Mouse (Mus musculus) kidney, embryonic 14.5 days (tissue): ENCODE data around the gene Fis1. TPM values are rescaled to one million over a fixed set of nuclear protein-coding genes. Genes with fewer than 3 reads are reported as not detected.
"Not testable (repeated sequence)": the region's sequence is repeated elsewhere in the genome, so short reads cannot be mapped to it uniquely, and the experiment has no call there.

ENCODE experiments used
- ATAC-seq: fragments of 200-750 bp; cut with Nextera tagmentation; 2 replicates; pipeline ENCODE4 v1.8.0; 2017; ENCODE audit warnings: moderate number of reproducible peaks, mild to moderate bottlenecking, moderate TSS enrichment, moderate library complexity; ENCODE audit not compliant: low FRiP score, low TSS enrichment
- H3K27ac ChIP-seq: fragments of 300-500 bp; sonication (generic); 2 replicates; pipeline ENCODE4 v1.5.1; 2014; ENCODE audit warnings: low read depth, mild to moderate bottlenecking, low read length, moderate library complexity, mixed read lengths
- H3K27me3 ChIP-seq: fragments of 300-500 bp; sonication (generic); 2 replicates; pipeline ENCODE4 v1.6.1; 2014; ENCODE audit warnings: mild to moderate bottlenecking, low read length; ENCODE audit not compliant: control insufficient read depth, insufficient read depth
- H3K36me3 ChIP-seq: fragments of 300-500 bp; sonication (generic); 2 replicates; pipeline ENCODE4 v1.6.1; 2014; ENCODE audit warnings: low read length, mixed read lengths; ENCODE audit not compliant: control insufficient read depth, insufficient read depth
- H3K4me1 ChIP-seq: fragments of 300-500 bp; sonication (generic); 2 replicates; pipeline ENCODE4 v1.6.1; 2014; ENCODE audit warnings: low read length, mixed read lengths; ENCODE audit not compliant: control insufficient read depth, insufficient read depth
- H3K4me2 ChIP-seq: fragments of 300-500 bp; sonication (generic); replicated peaks from 2 replicates; pipeline ENCODE4 v1.6.1; 2014; ENCODE audit warnings: low read depth, mild to moderate bottlenecking, low read length
- H3K4me3 ChIP-seq: fragments of 300-500 bp; sonication (generic); 2 replicates; pipeline ENCODE4 v1.5.1; 2014; ENCODE audit warnings: mild to moderate bottlenecking, low read length
- H3K9ac ChIP-seq: fragments of 300-500 bp; sonication (generic); 2 replicates; pipeline ENCODE4 v1.6.1; 2014; ENCODE audit warnings: low read depth, mild to moderate bottlenecking, low read length, moderate library complexity
- H3K9me3 ChIP-seq: fragments of 300-500 bp; sonication (generic); 2 replicates; pipeline ENCODE4 v1.6.1; 2016; ENCODE audit warnings: low read length; ENCODE audit not compliant: control insufficient read depth
- WGBS: fragments of 180-500 bp; shearing (Covaris S2); extraction: QIAGEN DNeasy Blood & Tissue Kit; methylation state at CpG from one replicate; pipeline ENCODE4 v1.1.7; 2014; 5-methylcytosine and 5-hydroxymethylcytosine counted together
- polyA plus RNA-seq: library from polyadenylated mRNA; unstranded; fragments of >200 nt; fragmentation: Nextera tagmentation; extraction: Ambion mirVana; gene quantifications from 2 replicates; pipeline ENCODE4 v1.2.1, GENCODE M21; 2014

The Fis1 gene
- polyA plus RNA-seq, 1 experiment from 2014 or later, result 333 TPM

DNA sequence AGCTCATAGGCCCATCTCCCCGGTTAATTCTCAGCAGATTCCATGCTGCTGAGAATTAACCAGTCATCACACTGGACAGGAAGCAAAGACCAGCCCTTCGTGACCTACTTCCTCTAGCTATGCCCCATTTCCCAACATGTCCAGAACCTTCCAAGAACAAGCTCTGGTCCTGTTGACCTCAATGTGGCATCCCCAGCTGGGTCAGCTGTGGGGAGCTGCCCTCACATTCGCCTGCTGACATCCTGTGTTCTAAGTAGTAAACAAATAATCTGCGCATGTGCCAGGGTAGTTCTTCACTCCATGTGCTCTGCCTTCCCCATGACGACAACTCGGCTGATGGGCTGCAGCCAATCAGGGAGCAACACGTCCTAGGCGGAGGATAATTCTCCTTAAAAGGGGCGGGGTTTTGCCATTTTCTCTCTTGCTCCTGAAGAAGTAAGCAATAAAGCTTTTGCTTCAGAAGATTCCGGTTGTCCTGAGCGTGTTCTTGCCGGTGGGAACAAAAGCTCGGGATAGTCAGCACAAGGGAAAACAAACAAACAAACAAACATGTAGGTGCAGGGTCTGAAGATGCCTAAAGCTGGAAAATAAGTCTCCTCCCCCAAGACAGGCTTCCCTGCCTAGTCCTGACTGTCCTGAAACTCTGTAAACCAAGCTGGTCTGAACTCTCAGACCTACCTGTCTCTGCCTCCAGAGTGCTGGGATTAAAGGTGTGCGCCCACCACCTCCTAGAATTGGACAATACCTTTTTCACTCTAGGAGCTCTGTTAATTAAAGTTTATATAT is 3.3 kb upstream of the Fis1 start:
- not testable (repeated sequence) for H3K4me2 ChIP-seq, H3K4me1 ChIP-seq, H3K4me3 ChIP-seq, H3K9me3 ChIP-seq, H3K9ac ChIP-seq, ATAC-seq, H3K36me3 ChIP-seq, H3K27ac ChIP-seq, H3K27me3 ChIP-seq
- WGBS, result 89% methylated on average over 14 of the region's 14 CpGs

GRCm38 (mm10) chr5:136950521-136950920 is 2.6 kb upstream of the Fis1 start:
- 90% methylated on average over 6 of the region's 6 CpGs for WGBS

GRCm38 (mm10) chr5:136952153-136952552 is 922 bp upstream of the Fis1 start:
- Histone ChIP-seq H3K27me3 (no peaks in the 10 kb centered on the region), H3K9me3 (no peaks in the 10 kb centered on the region), H3K36me3 (no peaks in the 10 kb centered on the region), H3K4me1 (peaks cover 8% of the 10 kb centered on the region; the same call in 1 of the 2 replicates), H3K9ac (no peak overlapping the region), H3K27ac (no peak overlapping the region), H3K4me2 (no peak overlapping the region), H3K4me3 (no peak overlapping the region)
- no peak for ATAC-seq
- WGBS, result 73% methylated on average over 4 of the region's 4 CpGs

More at GRCm38 (mm10) chr5:136950521-136950920, 2.6 kb upstream of the Fis1 start:
- H3K4me1 ChIP-seq, result peaks cover 8% of the 10 kb centered on the region; the same call in 1 of the 2 replicates
- no peak overlapping the region for H3K4me3 ChIP-seq
- no peak for ATAC-seq
- H3K36me3 ChIP-seq, result no peaks in the 10 kb centered on the region
- no peak overlapping the region for H3K27ac ChIP-seq
- H3K9ac ChIP-seq, result no peak overlapping the region
- no peak overlapping the region for H3K4me2 ChIP-seq
- H3K27me3 ChIP-seq, result no peaks in the 10 kb centered on the region
- H3K9me3 ChIP-seq, result no peaks in the 10 kb centered on the region

DNA sequence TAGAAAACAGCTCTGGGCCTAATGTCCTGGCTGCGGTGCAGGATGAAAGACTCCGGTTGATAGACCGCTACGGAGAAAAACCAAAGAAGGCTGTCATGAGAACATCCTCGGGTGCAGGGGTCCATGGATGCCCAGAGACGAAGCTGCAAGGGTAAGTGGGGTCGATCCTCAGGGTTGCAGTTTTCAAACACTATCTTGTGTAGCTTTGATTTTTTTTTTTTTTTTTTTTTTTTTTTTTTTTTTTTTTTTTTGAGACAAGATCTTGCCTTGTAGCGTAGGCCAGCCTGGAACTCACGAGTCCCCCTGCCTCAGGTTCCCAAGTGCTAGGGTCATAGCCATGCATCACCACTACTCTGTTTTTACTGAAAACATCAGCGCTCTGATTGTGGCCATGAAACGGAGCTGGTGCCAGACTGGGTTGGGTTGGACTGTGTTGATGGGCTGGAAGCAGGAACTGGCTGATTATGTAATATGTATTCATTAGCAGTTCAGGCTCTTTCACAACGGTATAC is 421 bp downstream of the Fis1 start:
- H3K27ac ChIP-seq, result no peak overlapping the region
- no peaks in the 10 kb centered on the region for H3K36me3 ChIP-seq
- 3% methylated on average over 12 of the region's 12 CpGs for WGBS
- ATAC-seq, result no peak
- H3K4me3 ChIP-seq, result peak overlapping the region; percentile 67
- H3K4me2 ChIP-seq, result peak overlapping the region; percentile 76
- no peaks in the 10 kb centered on the region for H3K9me3 ChIP-seq
- peak overlapping the region; percentile 87 for H3K9ac ChIP-seq
- no peaks in the 10 kb centered on the region for H3K27me3 ChIP-seq
- H3K4me1 ChIP-seq, result peaks cover 9% of the 10 kb centered on the region; the same call in 1 of the 2 replicates

GRCm38 (mm10) chr5:136955622-136956021 is 2.5 kb downstream of the Fis1 start:
- H3K9ac ChIP-seq, result no peak overlapping the region
- peaks cover 15% of the 10 kb centered on the region; the same call in 1 of the 2 replicates for H3K4me1 ChIP-seq
- no peak overlapping the region for H3K27ac ChIP-seq
- no peak overlapping the region for H3K4me3 ChIP-seq
- H3K4me2 ChIP-seq, result no peak overlapping the region
- ATAC-seq, result no peak
- 85% methylated on average over 4 of the region's 4 CpGs for WGBS
- no peaks in the 10 kb centered on the region for H3K27me3 ChIP-seq
- no peaks in the 10 kb centered on the region for H3K9me3 ChIP-seq
- no peaks in the 10 kb centered on the region for H3K36me3 ChIP-seq

DNA sequence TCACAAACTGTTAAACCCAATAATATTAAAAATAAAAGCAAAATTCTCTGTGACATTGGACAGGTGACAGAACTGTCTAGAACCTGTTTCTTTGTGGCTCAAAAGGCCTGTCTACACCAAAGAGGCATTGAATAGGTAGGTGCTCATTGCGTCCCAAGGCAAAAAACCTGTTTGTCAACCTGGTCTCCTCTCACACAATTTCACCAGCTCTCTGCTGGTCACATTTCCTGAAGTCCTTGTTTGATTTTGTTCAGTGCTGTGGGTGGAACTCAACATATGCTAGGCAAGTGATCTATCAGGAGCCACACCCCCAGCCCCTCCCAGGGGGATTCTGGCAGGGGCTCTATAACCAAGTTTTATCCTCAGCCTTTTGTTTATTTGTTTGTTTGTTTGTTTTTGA is 4.2 kb downstream of the Fis1 start:
- WGBS, result 88% methylated on average over 1 of the region's 1 CpGs
- Histone ChIP-seq H3K4me3 (no peak overlapping the region), H3K36me3 (no peaks in the 10 kb centered on the region), H3K27ac (no peak overlapping the region), H3K27me3 (no peaks in the 10 kb centered on the region), H3K9ac (no peak overlapping the region), H3K4me1 (peaks cover 21% of the 10 kb centered on the region), H3K9me3 (no peaks in the 10 kb centered on the region), H3K4me2 (no peak overlapping the region)
- ATAC-seq, result no peak

- Histone ChIP-seq H3K27me3 (no peaks in the 10 kb centered on the region), H3K27ac (peak overlapping the region; percentile 82), H3K4me3 (no peak overlapping the region; the same call in 1 of the 2 replicates), H3K4me2 (no peak overlapping the region), H3K4me1 (peaks cover 23% of the 10 kb centered on the region), H3K36me3 (peaks cover 11% of the 10 kb centered on the region), H3K9ac (no peak overlapping the region; the same call in 1 of the 2 replicates), H3K9me3 (no peaks in the 10 kb centered on the region)
- 47% methylated on average over 5 of the region's 5 CpGs for WGBS
- ATAC-seq, result no peak
Measured at GRCm38 (mm10) chr5:136958991-136959605, 6.0 kb downstream of the Fis1 start.

GRCm38 (mm10) chr5:136960053-136960452 is 7.0 kb downstream of the Fis1 start:
- 94% methylated on average over 6 of the region's 6 CpGs for WGBS
- Histone ChIP-seq H3K4me3 (no peak overlapping the region), H3K27ac (no peak overlapping the region), H3K4me1 (peaks cover 20% of the 10 kb centered on the region), H3K9me3 (no peaks in the 10 kb centered on the region), H3K4me2 (no peak overlapping the region), H3K36me3 (peaks cover 21% of the 10 kb centered on the region), H3K9ac (no peak overlapping the region), H3K27me3 (no peaks in the 10 kb centered on the region)
- no peak for ATAC-seq
